8 mouse cellular contexts compared by ENCODE assay signal in the genomic region with DNA sequence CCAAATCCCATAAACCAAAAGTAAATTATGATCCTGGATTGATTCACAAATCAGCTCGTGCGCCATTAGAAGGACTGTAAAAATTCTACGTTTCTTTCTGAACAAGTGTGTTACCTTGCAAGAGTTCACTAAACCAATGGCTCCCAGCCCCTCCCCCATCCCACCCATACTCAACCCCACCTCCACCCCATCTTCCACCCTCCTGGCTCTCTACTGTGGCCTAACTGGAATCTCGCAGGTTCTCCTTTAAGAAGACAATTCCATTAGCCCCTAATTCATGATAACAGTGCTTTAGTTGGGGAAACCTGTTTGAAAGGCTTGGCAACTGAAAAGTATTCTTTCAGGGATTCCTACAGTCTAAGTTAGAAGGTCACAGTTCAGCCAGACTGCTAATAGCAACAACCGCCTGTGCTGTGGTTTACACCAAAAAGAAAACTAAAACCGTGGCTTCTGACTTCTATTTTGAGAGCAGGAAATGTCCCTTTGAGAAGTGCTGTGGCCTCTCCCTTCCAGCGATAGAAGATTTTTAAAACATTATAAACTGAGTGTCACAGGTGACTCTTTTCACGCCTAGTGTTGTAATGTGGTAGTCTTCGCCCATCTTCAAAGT. TPM values are rescaled to one million over a fixed set of nuclear protein-coding genes. Genes with fewer than 3 reads are reported as not detected.
DNase-seq lines count a peak whose midpoint lies in the region; ATAC-seq lines count a peak whose summit lies in the region.

No protein-coding gene starts in this region.

- WGBS in embryonic facial prominence, embryonic 13.5 days, result 28% methylated on average over 9 of the region's 9 CpGs
- WGBS in midbrain, embryonic 16.5 days, result 34% methylated on average over 9 of the region's 9 CpGs

- ATAC-seq in embryonic facial prominence, embryonic 13.5 days (ENCODE audit: insufficient number of reproducible peaks, insufficient read depth, low FRiP score, low TSS enrichment, low read depth), result no peak
- ATAC-seq in inflammation-experienced regulatory T-cells, adult 6 months, result peak; percentile 64
- ATAC-seq in midbrain, embryonic 16.5 days, result no peak

- H3K4me3 ChIP-seq in embryonic facial prominence, embryonic 13.5 days, result peak overlapping the region; percentile 85
- H3K4me3 ChIP-seq in midbrain, embryonic 16.5 days (ENCODE audit: low read depth, low read length), result no peak overlapping the region; the same call in 1 of the 2 replicates

- H3K36me3 ChIP-seq in embryonic facial prominence, embryonic 13.5 days, result no peaks in the 10 kb centered on the region
- no peaks in the 10 kb centered on the region for H3K36me3 ChIP-seq in midbrain, embryonic 16.5 days (ENCODE audit: control insufficient read depth, insufficient read depth, low read length)

- DNase-seq in spleen, postnatal 36 days (ENCODE audit: low spot score in 2 of 2), result peak; percentile 69 to 70
- DNase-seq in spleen, postnatal 14 days (ENCODE audit: low spot score in 2 of 2), result no peak
- no peak for DNase-seq in gastrocnemius, postnatal 4 days (ENCODE audit: low spot score in 2 of 2)
- DNase-seq in cerebellum, adult 11-12 months, result no peak
- no peak for DNase-seq in layer of hippocampus, adult 8-10 months (ENCODE audit: low spot score in 2 of 2)

- H3K4me2 ChIP-seq in embryonic facial prominence, embryonic 13.5 days, result peak overlapping the region; percentile 83
- H3K4me2 ChIP-seq in midbrain, embryonic 16.5 days (ENCODE audit: low read length), result peak overlapping the region; percentile 83

- no peaks in the 10 kb centered on the region for H3K9me3 ChIP-seq in embryonic facial prominence, embryonic 13.5 days
- no peaks in the 10 kb centered on the region for H3K9me3 ChIP-seq in midbrain, embryonic 16.5 days (replicated peaks; ENCODE audit: control insufficient read depth, low read length, poor library complexity, severe bottlenecking)

- H3K9ac ChIP-seq in embryonic facial prominence, embryonic 13.5 days, result no peak overlapping the region
- no peak overlapping the region for H3K9ac ChIP-seq in midbrain, embryonic 16.5 days (ENCODE audit: low read depth, low read length)

- H3K27ac ChIP-seq in embryonic facial prominence, embryonic 13.5 days, result no peak overlapping the region
- H3K27ac ChIP-seq in midbrain, embryonic 16.5 days (ENCODE audit: low read length), result no peak overlapping the region

- H3K4me1 ChIP-seq in embryonic facial prominence, embryonic 13.5 days, result peaks cover 26% of the 10 kb centered on the region
- peaks cover 18% of the 10 kb centered on the region for H3K4me1 ChIP-seq in midbrain, embryonic 16.5 days (ENCODE audit: control insufficient read depth, insufficient read depth, low read length)

- peaks cover 8% of the 10 kb centered on the region; the same call in 1 of the 2 replicates for H3K27me3 ChIP-seq in embryonic facial prominence, embryonic 13.5 days
- H3K27me3 ChIP-seq in midbrain, embryonic 16.5 days (ENCODE audit: control insufficient read depth, insufficient read depth, low read depth, low read length), result no peaks in the 10 kb centered on the region; the same call in 1 of the 2 replicates

RNA-seq across cellular contexts. Expression of a gene that starts 1.0 kb away (rescaled TPM):
- polyA plus RNA-seq in embryonic facial prominence, embryonic 13.5 days (2015; fragmentation: Nextera tagmentation; extraction: Ambion mirVana), result 92.8 and 111 TPM in 2 replicates
- 100 to 1,000 TPM in 1 of 3 experiments, 10 to 100 TPM in 2; 65.0 to 119 (median 97.5) TPM for polyA plus RNA-seq in inflammation-experienced regulatory T-cells, adult 6 months (2017; shearing (Covaris generic))
- 66.4 and 69.0 TPM in 2 replicates for polyA plus RNA-seq in midbrain, embryonic 16.5 days (2015; fragmentation: Nextera tagmentation; extraction: Ambion mirVana)
- 100 to 1,000 TPM; 184 to 217 TPM for total RNA-seq in gastrocnemius, postnatal 4 days (2021)
- total RNA-seq in layer of hippocampus, adult 8-10 months (2022), result 10 to 100 TPM; 49.1 to 69.4 (median 57.0) TPM

Comparison
In these comparisons a context has a peak if more than half of its experiments do, and no peak if none do; other contexts are left out.
1. DNase-seq: peak in spleen, postnatal 36 days (2 of 2); none in spleen, postnatal 14 days (0 of 2), gastrocnemius, postnatal 4 days (0 of 2), cerebellum, adult 11-12 months (single experiment) and layer of hippocampus, adult 8-10 months (0 of 2).